ENCODE assay signal across 8 mouse cellular contexts in genomic region chr17:50735955-50736533, GRCm38 (mm10).
A peak's percentile ranks its signal among the peaks of the same experiment; 100 is the strongest.
DNase-seq lines count a peak whose midpoint lies in the region; ATAC-seq lines count a peak whose summit lies in the region.

No protein-coding gene starts in this region.

- H3K4me1 ChIP-seq in heart, embryonic 15.5 days (replicated peaks), result peaks cover 44% of the 10 kb centered on the region
- H3K4me1 ChIP-seq in neural tube, embryonic 15.5 days, result 0 out of 2 replicates have a peak, but pooled peaks cover 8% of the 10 kb centered on the region

- no peak overlapping the region for H3K9ac ChIP-seq in heart, embryonic 15.5 days
- H3K9ac ChIP-seq in neural tube, embryonic 15.5 days (replicated peaks), result no peak overlapping the region

- peak; percentile 79 for DNase-seq in left cerebral cortex, postnatal 4 days
- DNase-seq in left cerebral cortex, adult 18-20 months (ENCODE audit: low spot score in 2 of 2), result no peak
- no peak for DNase-seq in adrenal gland, adult 8-10 months
- no peak for DNase-seq in adrenal gland, adult 18-20 months (ENCODE audit: low spot score in 2 of 2)

- 26% methylated on average over 8 of the region's 8 CpGs for WGBS in heart, embryonic 15.5 days
- WGBS in macrophage (ENCODE audit: missing documents), result 35% methylated on average over 8 of the region's 8 CpGs
- WGBS in neural tube, embryonic 15.5 days, result 67% methylated on average over 8 of the region's 8 CpGs

- H3K4me2 ChIP-seq in heart, embryonic 15.5 days, result no peak overlapping the region
- H3K4me2 ChIP-seq in neural tube, embryonic 15.5 days, result no peak overlapping the region

- no peaks in the 10 kb centered on the region for H3K27me3 ChIP-seq in heart, embryonic 15.5 days
- no peaks in the 10 kb centered on the region for H3K27me3 ChIP-seq in neural tube, embryonic 15.5 days (replicated peaks)

- no peaks in the 10 kb centered on the region for H3K36me3 ChIP-seq in heart, embryonic 15.5 days
- H3K36me3 ChIP-seq in macrophage (ENCODE audit: inconsistent target), result no peaks in the 10 kb centered on the region
- H3K36me3 ChIP-seq in neural tube, embryonic 15.5 days, result no peaks in the 10 kb centered on the region

- intact Hi-C loops in left cerebral cortex, postnatal 4 days (cut with DNase I), result no loop called here

- peak; percentile 31; the same call in 1 of the 2 replicates for ATAC-seq in common myeloid progenitor, adult 5-6 weeks (replicated peaks; ENCODE audit: low read depth, poor library complexity, severe bottlenecking)
- ATAC-seq in heart, embryonic 15.5 days (replicated peaks; ENCODE audit: insufficient number of reproducible peaks, insufficient read depth, low FRiP score, low read depth), result 0 out of 2 replicates have a peak, but pooled peaks have one; percentile 10
- ATAC-seq in neural tube, embryonic 15.5 days (ENCODE audit: low FRiP score), result no peak

- H3K9me3 ChIP-seq in heart, embryonic 15.5 days (replicated peaks), result no peaks in the 10 kb centered on the region
- no peaks in the 10 kb centered on the region for H3K9me3 ChIP-seq in neural tube, embryonic 15.5 days (replicated peaks)

- H3K79me2 ChIP-seq in macrophage (ENCODE audit: inconsistent target), result no peaks in the 10 kb centered on the region

- H3K27ac ChIP-seq in heart, embryonic 15.5 days, result peak overlapping the region; percentile 72
- H3K27ac ChIP-seq in macrophage, result peak overlapping the region; percentile 92
- H3K27ac ChIP-seq in neural tube, embryonic 15.5 days (replicated peaks), result no peak overlapping the region

- H3K4me3 ChIP-seq in heart, embryonic 15.5 days, result no peak overlapping the region
- H3K4me3 ChIP-seq in macrophage (ENCODE audit: inconsistent target), result no peak overlapping the region
- H3K4me3 ChIP-seq in neural tube, embryonic 15.5 days (replicated peaks), result no peak overlapping the region
